Mouse (Mus musculus): ENCODE results near the gene Lrrc1.

- TF ChIP-seq CTCF (conservative IDR thresholded peaks at IDR 0.05; ENCODE audit: low read length) (no peak), POU5F1 (IDR thresholded peaks at IDR 0.05; ENCODE audit: borderline replicate concordance, low read length) (no peak), NANOG (IDR thresholded peaks at IDR 0.05; ENCODE audit: borderline replicate concordance, low read length) (no peak)
Observed at GRCm38 (mm10) chr9:77466926-77467325, 77.7 kb downstream of the Lrrc1 start.
